Mouse (Mus musculus): Measurements from ENCODE around the gene Tusc2.
A peak's percentile ranks its signal among the peaks of the same experiment; 100 is the strongest.
"Not testable (repeated sequence)": the region's sequence is repeated elsewhere in the genome, so short reads cannot be mapped to it uniquely, and the experiment has no call there.

Gene Tusc2

GRCm38 (mm10) chr9:107545602-107546001 lies 17.5 kb upstream of the Tusc2 start:
- peak; percentile 77 for DNase-seq

- peak; percentile 96 for DNase-seq
Observed at GRCm38 (mm10) chr9:107547026-107547425, 16.0 kb upstream of the Tusc2 start, which contains the start of gene Zmynd10. Gene Zmynd10, plus strand, starts transcription at chr9:107547298.

- no peak for DNase-seq
Observed at GRCm38 (mm10) chr9:107547957-107548356, 15.1 kb upstream of the Tusc2 start.

- DNase-seq = no peak
Observed at GRCm38 (mm10) chr9:107548820-107549219, 14.2 kb upstream of the Tusc2 start.

- no peak for DNase-seq
Observed at GRCm38 (mm10) chr9:107549297-107550074, 13.6 kb upstream of the Tusc2 start.

GRCm38 (mm10) chr9:107550491-107551116 lies 12.5 kb upstream of the Tusc2 start:
- DNase-seq = no peak

- DNase-seq = peak; percentile 85
Observed at GRCm38 (mm10) chr9:107551117-107551889, 11.8 kb upstream of the Tusc2 start, which contains the start of gene Rassf1. Gene Rassf1, plus strand, starts transcription at chr9:107551555.

GRCm38 (mm10) chr9:107551890-107552355 lies 11.1 kb upstream of the Tusc2 start:
- no peak for DNase-seq

GRCm38 (mm10) chr9:107552690-107553393 lies 10.2 kb upstream of the Tusc2 start:
- DNase-seq = no peak

- peak; percentile 50 for DNase-seq
Observed at GRCm38 (mm10) chr9:107553541-107554318, 9.3 kb upstream of the Tusc2 start.

- peak; percentile 99 for DNase-seq
Observed at GRCm38 (mm10) chr9:107554319-107554825, 8.7 kb upstream of the Tusc2 start.

GRCm38 (mm10) chr9:107555031-107555457 lies 8.0 kb upstream of the Tusc2 start:
- peak; percentile 72 for DNase-seq

- DNase-seq = no peak
Observed at GRCm38 (mm10) chr9:107555701-107556100, 7.4 kb upstream of the Tusc2 start.

- DNase-seq = no peak
Observed at GRCm38 (mm10) chr9:107556346-107556745, 6.7 kb upstream of the Tusc2 start.

GRCm38 (mm10) chr9:107565556-107565955 lies 2.5 kb downstream of the Tusc2 start:
- not testable (repeated sequence) for DNase-seq

GRCm38 (mm10) chr9:107566041-107566709 lies 3.1 kb downstream of the Tusc2 start:
- peak; percentile 81 for DNase-seq

- no peak for DNase-seq
Observed at GRCm38 (mm10) chr9:107566855-107567254, 3.8 kb downstream of the Tusc2 start.

- peak; percentile 30 for DNase-seq
Observed at GRCm38 (mm10) chr9:107567702-107568319, 4.8 kb downstream of the Tusc2 start, which contains the start of gene Hyal2. Gene Hyal2, plus strand, starts transcription at chr9:107567945.

- peak; percentile 95 for DNase-seq
Observed at GRCm38 (mm10) chr9:107568331-107569261, 5.5 kb downstream of the Tusc2 start.

Measured in embryo, embryonic 11 days (tissue).